Mouse (Mus musculus) adrenal gland, adult 2 months (tissue): Measurements from ENCODE around the gene Sspn. TPM values are rescaled to one million over a fixed set of nuclear protein-coding genes. Genes with fewer than 3 reads are reported as not detected.

Source experiments
- polyA plus RNA-seq: library from polyadenylated mRNA; depleted of rRNA; stranded (reverse); fragments of >200 nt; gene quantifications from 2 replicates; pipeline ENCODE4 v1.2.3, GENCODE M21; 2012; rRNA removed
- total RNA-seq, 2 experiments: library from RNA; stranded (reverse); gene quantifications; 2 replicates each; pipeline ENCODE4 v1.2.3; 2021

Sspn gene
- total and polyA plus RNA-seq, 3 experiments, result 6.8 to 17.0 (median 9.8) TPM

Other genes starting within 250 kb of the Sspn start
- gene Rassf8, start 184.9 kb upstream of the Sspn start, total RNA-seq, result 10 to 100 TPM; 77.5 to 85.2 TPM
- gene Rassf8, start 184.9 kb upstream of the Sspn start, polyA plus RNA-seq, result 13.6 and 18.6 TPM in 2 replicates
- gene Bhlhe41, start 66.1 kb upstream of the Sspn start, total RNA-seq, result 10 to 100 TPM in 1 of 2 experiments, 1 to 10 TPM in 1; 8.4 to 28.2 TPM
- 21.5 and 26.5 TPM in 2 replicates for gene Bhlhe41, start 66.1 kb upstream of the Sspn start, polyA plus RNA-seq